Mouse (Mus musculus): ENCODE measurements at regions not wholly inside any gene's neighbourhood (a gene's known extent, or its start where the extent isn't known, plus 50 kb on each side); places are given as distances from the start of the nearest gene placed in this dataset.
A peak's percentile ranks its signal among the peaks of the same experiment; 100 is the strongest.

- peak; percentile 56 for DNase-seq
Observed at GRCm38 (mm10) chr6:50973231-50973654, 319.0 kb upstream of the Npvf start.

- no peak for DNase-seq
Observed at GRCm38 (mm10) chr6:50973815-50974214, 319.6 kb upstream of the Npvf start.

- no peak for DNase-seq
Observed at GRCm38 (mm10) chr6:50974961-50975360, 320.7 kb upstream of the Npvf start.

GRCm38 (mm10) chr6:50976973-50977372 is 322.7 kb upstream of the Npvf start:
- DNase-seq, result no peak

- DNase-seq, result no peak
Observed at GRCm38 (mm10) chr6:50977381-50977780, 323.1 kb upstream of the Npvf start.

GRCm38 (mm10) chr6:50978016-50978415 is 323.8 kb upstream of the Npvf start:
- DNase-seq, result no peak

- DNase-seq, result peak; percentile 77
Observed at GRCm38 (mm10) chr6:50978571-50978970, 324.3 kb upstream of the Npvf start.

- no peak for DNase-seq
Observed at GRCm38 (mm10) chr6:50979764-50980163, 325.5 kb upstream of the Npvf start.

GRCm38 (mm10) chr6:50980311-50980710 is 326.1 kb upstream of the Npvf start:
- no peak for DNase-seq

GRCm38 (mm10) chr6:50981702-50982309 is 327.6 kb upstream of the Npvf start:
- no peak for DNase-seq

GRCm38 (mm10) chr6:50982856-50983255 is 328.6 kb upstream of the Npvf start:
- no peak for DNase-seq

- DNase-seq, result no peak
Observed at GRCm38 (mm10) chr6:50983511-50984099, 329.4 kb upstream of the Npvf start.

- no peak for DNase-seq
Observed at GRCm38 (mm10) chr6:50984157-50984905, 330.1 kb upstream of the Npvf start.

GRCm38 (mm10) chr6:50986270-50986924 is 332.2 kb upstream of the Npvf start:
- DNase-seq, result no peak

- no peak for DNase-seq
Observed at GRCm38 (mm10) chr6:50988561-50988960, 334.3 kb upstream of the Npvf start.

GRCm38 (mm10) chr6:50991528-50992125 is 337.4 kb upstream of the Npvf start:
- DNase-seq, result no peak

- no peak for DNase-seq
Observed at GRCm38 (mm10) chr6:50993952-50994351, 339.7 kb upstream of the Npvf start.

GRCm38 (mm10) chr6:51002713-51003112 is 348.5 kb upstream of the Npvf start:
- no peak for DNase-seq

GRCm38 (mm10) chr6:51006074-51006591 is 351.9 kb upstream of the Npvf start:
- no peak for DNase-seq

- DNase-seq, result peak; percentile 23
Observed at GRCm38 (mm10) chr6:51009526-51010340, 355.5 kb upstream of the Npvf start.

- DNase-seq, result no peak
Observed at GRCm38 (mm10) chr6:51010536-51010935, 356.3 kb upstream of the Npvf start.

All from lung, postnatal 36 days (tissue).